Mouse (Mus musculus): ENCODE data around the gene Gm10234. TPM values are rescaled to one million over a fixed set of nuclear protein-coding genes. Genes with fewer than 3 reads are reported as not detected.

Gene Gm10234
- polyA plus RNA-seq, 1 experiment from 2014 or later: not detected

DNA sequence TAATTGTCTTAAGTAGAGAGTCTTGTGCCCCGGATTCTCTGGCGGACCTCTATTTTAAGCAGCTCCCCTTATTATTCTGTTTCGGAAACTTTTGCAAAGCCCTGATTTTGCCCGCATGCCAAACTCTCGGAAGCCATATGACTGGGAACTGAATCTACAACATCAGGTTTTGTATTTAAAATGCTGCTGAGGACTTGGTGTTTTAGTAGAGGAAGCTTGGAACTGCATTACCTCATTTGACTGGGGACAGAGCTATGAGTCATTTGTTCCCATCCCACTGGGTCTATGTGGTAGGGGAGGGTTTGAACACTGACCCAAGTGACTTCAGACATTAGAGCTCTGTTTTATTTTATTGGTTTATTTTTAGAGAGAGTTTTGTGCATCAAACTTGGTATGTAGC is 38.2 kb downstream of the Gm10234 start:
- no peak overlapping the region for H3K4me3 ChIP-seq (ENCODE audit: low read length)
- H3K36me3 ChIP-seq (ENCODE audit: control insufficient read depth, insufficient read depth): no peaks in the 10 kb centered on the region
- no peak overlapping the region for H3K27ac ChIP-seq (ENCODE audit: low read length)
- no peak overlapping the region for H3K4me2 ChIP-seq (ENCODE audit: low read depth, low read length)
- no peaks in the 10 kb centered on the region for H3K9me3 ChIP-seq (replicated peaks; ENCODE audit: control insufficient read depth, low read length)
- no peaks in the 10 kb centered on the region for H3K4me1 ChIP-seq (ENCODE audit: control insufficient read depth, insufficient read depth, low read length)
- no peak overlapping the region for H3K9ac ChIP-seq (ENCODE audit: low read length)
- H3K27me3 ChIP-seq (ENCODE audit: control insufficient read depth, insufficient read depth, low read length): no peaks in the 10 kb centered on the region
- no peak for ATAC-seq (replicated peaks; ENCODE audit: extremely low read depth, insufficient read depth, low FRiP score)
- WGBS: 71% methylated on average over 5 of the region's 5 CpGs

- Histone ChIP-seq H3K9me3 (replicated peaks; ENCODE audit: control insufficient read depth, low read length) (no peaks in the 10 kb centered on the region), H3K27me3 (ENCODE audit: control insufficient read depth, insufficient read depth, low read length) (no peaks in the 10 kb centered on the region), H3K4me2 (ENCODE audit: low read depth, low read length) (no peak overlapping the region), H3K36me3 (ENCODE audit: control insufficient read depth, insufficient read depth) (no peaks in the 10 kb centered on the region), H3K4me1 (ENCODE audit: control insufficient read depth, insufficient read depth, low read length) (no peaks in the 10 kb centered on the region), H3K9ac (ENCODE audit: low read length) (no peak overlapping the region), H3K27ac (ENCODE audit: low read length) (no peak overlapping the region), H3K4me3 (ENCODE audit: low read length) (no peak overlapping the region)
- WGBS: 78% methylated on average over 5 of the region's 5 CpGs
- no peak for ATAC-seq (replicated peaks; ENCODE audit: extremely low read depth, insufficient read depth, low FRiP score)
Measured at GRCm38 (mm10) chr6:95362707-95363106, 40.8 kb downstream of the Gm10234 start.

- no peak overlapping the region for H3K4me3 ChIP-seq (ENCODE audit: low read length)
- H3K9ac ChIP-seq (ENCODE audit: low read length): no peak overlapping the region
- H3K36me3 ChIP-seq (ENCODE audit: control insufficient read depth, insufficient read depth): no peaks in the 10 kb centered on the region
- H3K9me3 ChIP-seq (replicated peaks; ENCODE audit: control insufficient read depth, low read length): no peaks in the 10 kb centered on the region
- no peak for ATAC-seq (replicated peaks; ENCODE audit: extremely low read depth, insufficient read depth, low FRiP score)
- no peaks in the 10 kb centered on the region for H3K27me3 ChIP-seq (ENCODE audit: control insufficient read depth, insufficient read depth, low read length)
- no peak overlapping the region for H3K4me2 ChIP-seq (ENCODE audit: low read depth, low read length)
- H3K27ac ChIP-seq (ENCODE audit: low read length): no peak overlapping the region
- WGBS: 70% methylated on average over 4 of the region's 4 CpGs
- H3K4me1 ChIP-seq (ENCODE audit: control insufficient read depth, insufficient read depth, low read length): peaks cover 6% of the 10 kb centered on the region
Measured at GRCm38 (mm10) chr6:95371811-95372210, 49.9 kb downstream of the Gm10234 start.

Other genes with a start within 250 kb of the Gm10234 start
- 1.1 and 1.7 TPM in 2 replicates for gene Kbtbd8, start 204.9 kb upstream of the Gm10234 start, polyA plus RNA-seq (2015; fragmentation: Nextera tagmentation; extraction: Ambion mirVana)

Measured in heart, embryonic 16.5 days (tissue).